In genomic region chr15:78390855-78391254, GRCm38 (mm10) we compare ENCODE assay signal across 29 mouse cellular contexts. TPM values are rescaled to one million over a fixed set of nuclear protein-coding genes. Genes with fewer than 3 reads are reported as not detected.
DNase-seq lines count a peak whose midpoint lies in the region; ATAC-seq and TF ChIP-seq lines count a peak whose summit lies in the region.
"Had no signal": no experiment of that assay in that cellular context is flagged by ENCODE, and none has a peak within 500 bp of the region (broad histone marks: within the 10 kb centered on the region; RNA-seq: fewer than 3 reads in every experiment).

No protein-coding gene starts in this region.

- H3K36me3 ChIP-seq in liver, embryonic 11.5 days (ENCODE audit: control insufficient read depth, insufficient read depth, low read length), result no peaks in the 10 kb centered on the region
- H3K36me3 ChIP-seq: forebrain, embryonic 12.5 days; G1E; heart, embryonic 15.5 days; hindbrain, embryonic 15.5 days; limb, embryonic 15.5 days had no signal

- H3K27me3 ChIP-seq in cerebellum, adult 2 months (ENCODE audit: control insufficient read depth, insufficient read depth, low read length), result no peaks in the 10 kb centered on the region
- H3K27me3 ChIP-seq in liver, embryonic 11.5 days (replicated peaks; ENCODE audit: control insufficient read depth, insufficient read depth, low read length), result no peaks in the 10 kb centered on the region
- H3K27me3 ChIP-seq: forebrain, embryonic 12.5 days; hindbrain, embryonic 15.5 days; limb, embryonic 15.5 days had no signal

- peaks cover 11% of the 10 kb centered on the region for H3K4me1 ChIP-seq in cerebellum, adult 2 months (ENCODE audit: control insufficient read depth, insufficient read depth, low read length)
- H3K4me1 ChIP-seq in liver, embryonic 11.5 days (replicated peaks; ENCODE audit: control insufficient read depth, insufficient read depth, low read length), result no peaks in the 10 kb centered on the region
- H3K4me1 ChIP-seq: forebrain, embryonic 12.5 days; heart, embryonic 15.5 days; hindbrain, embryonic 15.5 days; limb, embryonic 15.5 days had no signal

- DNase-seq in brain, adult 2 months (ENCODE audit: low read depth, low spot score), result peak; percentile 46
- DNase-seq in thymus, postnatal 4 days, result peak; percentile 30
- no peak for DNase-seq in cerebellum, adult 2 months
- no peak for DNase-seq in liver, embryonic 11.5 days (ENCODE audit: low spot score)
- no peak for DNase-seq in natural killer cell, adult 2 months (ENCODE audit: low spot score in 2 of 2)
- DNase-seq: cerebellum, adult 9-11 months; gastrocnemius, postnatal 25 days; heart, postnatal 4 days; kidney, adult 11 months; layer of hippocampus, postnatal 36 days; lung, adult 2 months; lung, postnatal 36 days; spleen, adult 18-20 months had no signal

- no peak overlapping the region for H3K27ac ChIP-seq in cerebellum, adult 2 months (ENCODE audit: insufficient read depth, low read length)
- H3K27ac ChIP-seq in liver, embryonic 11.5 days (ENCODE audit: low read depth, low read length), result no peak overlapping the region
- H3K27ac ChIP-seq: forebrain, embryonic 12.5 days; heart, embryonic 15.5 days; hindbrain, embryonic 15.5 days; kidney, postnatal 0 days; limb, embryonic 15.5 days had no signal

- no peaks in the 10 kb centered on the region for H3K9me3 ChIP-seq in liver, embryonic 11.5 days (ENCODE audit: control insufficient read depth, low read length)
- H3K9me3 ChIP-seq: forebrain, embryonic 12.5 days; G1E; heart, embryonic 15.5 days; hindbrain, embryonic 15.5 days; limb, embryonic 15.5 days had no signal

- no peak for TF ChIP-seq CTCF in cerebellum, adult 2 months (IDR thresholded peaks at IDR 0.05; ENCODE audit: borderline replicate concordance, insufficient read depth, low read depth, low read length)

- H3K4me3 ChIP-seq in cerebellum, adult 2 months (replicated peaks; ENCODE audit: insufficient read depth, low read depth, low read length), result no peak overlapping the region
- H3K4me3 ChIP-seq in liver, embryonic 11.5 days (ENCODE audit: low read depth, low read length), result no peak overlapping the region
- H3K4me3 ChIP-seq: forebrain, embryonic 12.5 days; heart, embryonic 15.5 days; hindbrain, embryonic 15.5 days; limb, embryonic 15.5 days had no signal

- H3K4me2 ChIP-seq in liver, embryonic 11.5 days, result no peak overlapping the region
- H3K4me2 ChIP-seq: forebrain, embryonic 12.5 days; heart, embryonic 15.5 days; hindbrain, embryonic 15.5 days; limb, embryonic 15.5 days; midbrain, embryonic 11.5 days had no signal

- 93% methylated on average over 3 of the region's 3 CpGs for WGBS in cerebellum, adult 2 months
- 77% methylated on average over 3 of the region's 3 CpGs for WGBS in liver, embryonic 11.5 days

- no peak overlapping the region for H3K9ac ChIP-seq in liver, embryonic 11.5 days (ENCODE audit: low read depth, low read length)
- H3K9ac ChIP-seq: forebrain, embryonic 12.5 days; heart, embryonic 15.5 days; hindbrain, embryonic 15.5 days; limb, embryonic 15.5 days had no signal

- TF ChIP-seq POLR2A in cerebellum, adult 2 months (IDR thresholded peaks at IDR 0.05; ENCODE audit: borderline replicate concordance, insufficient read depth, low read length), result no peak

- peak; percentile 66 for ATAC-seq in CD4-positive, CD25-positive, alpha-beta regulatory T cell, adult 4 months
- peak; percentile 39 for ATAC-seq in neutrophil, adult 5-6 weeks (ENCODE audit: extremely low read depth, insufficient number of reproducible peaks, low FRiP score, poor library complexity, severe bottlenecking)
- no peak for ATAC-seq in liver, embryonic 11.5 days (replicated peaks; ENCODE audit: low FRiP score)

RNA-seq across cellular contexts. Expression of gene Tex33, which starts 4.9 kb away (rescaled TPM):
- polyA plus RNA-seq in CD4-positive, CD25-positive, alpha-beta regulatory T cell, adult 4 months (2017; shearing (Covaris generic)), result not detected
- total RNA-seq in neutrophil, adult 5-6 weeks (2017), result not detected in 2 replicates
- 0.13 TPM in 1 of 2 replicates, not detected in the other for polyA plus RNA-seq in cerebellum, adult 2 months (2012; rRNA removed)
- polyA plus RNA-seq in liver, embryonic 11.5 days (2014; fragmentation: Nextera tagmentation; extraction: Ambion mirVana), result not detected in 2 replicates
- total RNA-seq: adrenal gland, postnatal 4 days; gastrocnemius, postnatal 25 days; heart, adult 8-10 months; heart, postnatal 4 days; layer of hippocampus, postnatal 36 days; left cerebral cortex, postnatal 36 days had no signal
- polyA plus RNA-seq: cortical plate, adult 2 months; embryonic facial prominence, embryonic 11.5 days; forebrain, embryonic 12.5 days; G1E; heart, embryonic 15.5 days; hindbrain, embryonic 15.5 days; kidney, postnatal 0 days; limb, embryonic 15.5 days; lung, adult 2 months; midbrain, embryonic 11.5 days; neural tube, embryonic 14.5 days; urinary bladder, adult 2 months had no signal

RNA-seq across cellular contexts. Expression of gene Tst, which starts 14.9 kb away (rescaled TPM):
- polyA plus RNA-seq in CD4-positive, CD25-positive, alpha-beta regulatory T cell, adult 4 months (2017; shearing (Covaris generic)), result 1 to 10 TPM; 1.6 to 2.8 TPM
- 3.1 and 3.4 TPM in 2 replicates for total RNA-seq in neutrophil, adult 5-6 weeks (2017)
- polyA plus RNA-seq in cerebellum, adult 2 months (2012; rRNA removed), result 84.3 and 86.1 TPM in 2 replicates
- 95.3 and 98.9 TPM in 2 replicates for polyA plus RNA-seq in liver, embryonic 11.5 days (2014; fragmentation: Nextera tagmentation; extraction: Ambion mirVana)

RNA-seq across cellular contexts. Expression of gene Mpst, which starts 15.4 kb away (rescaled TPM):
- 1 to 10 TPM; 1.2 to 5.7 TPM for polyA plus RNA-seq in CD4-positive, CD25-positive, alpha-beta regulatory T cell, adult 4 months (2017; shearing (Covaris generic))
- 9.4 and 11.8 TPM in 2 replicates for total RNA-seq in neutrophil, adult 5-6 weeks (2017)
- 67.2 and 68.4 TPM in 2 replicates for polyA plus RNA-seq in cerebellum, adult 2 months (2012; rRNA removed)
- polyA plus RNA-seq in liver, embryonic 11.5 days (2014; fragmentation: Nextera tagmentation; extraction: Ambion mirVana), result 5.1 TPM in 2 replicates

RNA-seq across cellular contexts. Expression of gene Kctd17, which starts 37.5 kb away (rescaled TPM):
- polyA plus RNA-seq in CD4-positive, CD25-positive, alpha-beta regulatory T cell, adult 4 months (2017; shearing (Covaris generic)), result 1 to 10 TPM; 5.1 to 5.5 TPM
- not detected in 2 replicates for total RNA-seq in neutrophil, adult 5-6 weeks (2017)
- polyA plus RNA-seq in cerebellum, adult 2 months (2012; rRNA removed), result 316 and 321 TPM in 2 replicates
- 17.1 and 19.2 TPM in 2 replicates for polyA plus RNA-seq in liver, embryonic 11.5 days (2014; fragmentation: Nextera tagmentation; extraction: Ambion mirVana)

Comparison
In these comparisons a context has a peak if more than half of its experiments do, and no peak if none do; other contexts are left out.
1. DNase-seq: peak in brain, adult 2 months (single experiment) and thymus, postnatal 4 days (single experiment); none in cerebellum, adult 2 months (0 of 2), liver, embryonic 11.5 days (single experiment) and natural killer cell, adult 2 months (0 of 2).
2. RNA of gene Tst, which starts 14.9 kb away (polyA plus RNA-seq): 95.3 to 98.9 TPM in liver, embryonic 11.5 days and 84.3 to 86.1 TPM in cerebellum, adult 2 months; 1.6 to 2.8 TPM in CD4-positive, CD25-positive, alpha-beta regulatory T cell, adult 4 months; every median in the first group is over 10 times any median in the second.
3. RNA of gene Mpst, which starts 15.4 kb away (polyA plus RNA-seq): 67.2 to 68.4 TPM in cerebellum, adult 2 months; 1.2 to 5.7 TPM in CD4-positive, CD25-positive, alpha-beta regulatory T cell, adult 4 months and 5.1 TPM in liver, embryonic 11.5 days; every median in the first group is over 10 times any median in the second.